8 mouse cellular contexts compared by ENCODE assay signal in genomic region chr7:127744366-127745045, GRCm38 (mm10). TPM values are rescaled to one million over a fixed set of nuclear protein-coding genes. Genes with fewer than 3 reads are reported as not detected.
DNase-seq lines count a peak whose midpoint lies in the region; ATAC-seq lines count a peak whose summit lies in the region.

Fbxl19 (plus strand) TSS chr7:127744543.

- peak; percentile 49 for ATAC-seq in megakaryocyte progenitor cell, adult 5-6 weeks (replicated peaks; ENCODE audit: poor library complexity)
- no peak for ATAC-seq in monocyte, adult 5-6 weeks (replicated peaks; ENCODE audit: insufficient number of reproducible peaks, low FRiP score, low TSS enrichment, poor library complexity, severe bottlenecking)

- DNase-seq in adipocyte (ENCODE audit: low spot score): peak; percentile 75
- DNase-seq in cerebellum, postnatal 4 days (ENCODE audit: low spot score in 2 of 2): peak; percentile 55 to 69
- DNase-seq in gastrocnemius, postnatal 10 days: peak; percentile 72
- DNase-seq in induced T-regulatory cell, adult 2 months (ENCODE audit: low read depth): peak; percentile 77
- DNase-seq in left cerebral cortex, adult 8-10 months (ENCODE audit: low spot score in 2 of 2): peak; percentile 52 to 62
- DNase-seq in spleen, adult 12 weeks (ENCODE audit: low spot score): peak; percentile 42

RNA-seq across cellular contexts. Expression of gene Fbxl19, which starts in this region (rescaled TPM):
- total RNA-seq in gastrocnemius, postnatal 10 days (2021): 1 to 10 TPM; 2.9 to 6.0 TPM
- total RNA-seq in left cerebral cortex, adult 8-10 months (2022): 10 to 100 TPM; 59.3 to 68.5 (median 63.5) TPM
- total RNA-seq in megakaryocyte progenitor cell, adult 5-6 weeks (2015): 5.6 and 5.7 TPM in 2 replicates
- total RNA-seq in megakaryocyte progenitor cell, adult 5-6 weeks (2017): 14.2 and 16.1 TPM in 2 replicates
- total RNA-seq in monocyte, adult 5-6 weeks (2017): 2.1 to 8.5 TPM (median 3.1 TPM) in 3 replicates
